Mouse (Mus musculus): ENCODE measurements around the gene Ube2f. TPM values are rescaled to one million over a fixed set of nuclear protein-coding genes. Genes with fewer than 3 reads are reported as not detected.

The Ube2f gene
- polyA plus RNA-seq, 1 experiment from 2014 or later: 71.6 TPM

DNA sequence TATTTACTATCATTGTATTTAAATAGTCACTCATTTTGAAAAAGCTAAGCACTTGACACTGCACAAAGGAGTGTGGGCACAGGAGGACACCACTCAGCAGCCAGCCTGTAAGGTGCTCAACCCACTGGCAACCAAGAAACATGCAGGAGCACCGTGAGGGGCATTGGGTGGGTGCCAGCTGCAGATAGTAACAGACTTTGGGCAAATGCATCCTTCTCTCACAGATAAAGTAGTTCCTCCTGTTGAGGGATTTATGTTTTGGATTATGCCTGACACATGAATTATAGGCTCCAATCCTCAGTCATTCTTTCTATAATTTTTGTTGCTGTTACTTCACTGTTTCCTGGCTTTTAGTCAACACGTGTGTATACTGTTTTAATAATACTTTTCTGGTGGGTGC, 27.4 kb downstream of the Ube2f start:
- H3K9ac ChIP-seq: no peak overlapping the region
- H3K36me3 ChIP-seq: peaks cover 87% of the 10 kb centered on the region
- no peaks in the 10 kb centered on the region for H3K9me3 ChIP-seq (replicated peaks)
- no peak for ATAC-seq
- no peak overlapping the region for H3K4me2 ChIP-seq
- H3K4me1 ChIP-seq: peaks cover 23% of the 10 kb centered on the region
- no peaks in the 10 kb centered on the region for H3K27me3 ChIP-seq (replicated peaks)
- H3K4me3 ChIP-seq: no peak overlapping the region
- peak overlapping the region; percentile 83; the same call in 1 of the 2 replicates for H3K27ac ChIP-seq
- 77% methylated on average over 2 of the region's 2 CpGs for WGBS (ENCODE audit: insufficient replicate concordance)

GRCm38 (mm10) chr1:91278410-91279119, 28.5 kb downstream of the Ube2f start:
- peaks cover 21% of the 10 kb centered on the region for H3K4me1 ChIP-seq
- H3K4me3 ChIP-seq: no peak overlapping the region
- H3K4me2 ChIP-seq: peak overlapping the region; percentile 28
- no peaks in the 10 kb centered on the region for H3K9me3 ChIP-seq (replicated peaks)
- WGBS (ENCODE audit: insufficient replicate concordance): 76% methylated on average over 3 of the region's 3 CpGs
- ATAC-seq: peak; percentile 92
- peak overlapping the region; percentile 83 for H3K27ac ChIP-seq
- H3K9ac ChIP-seq: no peak overlapping the region
- no peaks in the 10 kb centered on the region for H3K27me3 ChIP-seq (replicated peaks)
- H3K36me3 ChIP-seq: peaks cover 88% of the 10 kb centered on the region

DNA sequence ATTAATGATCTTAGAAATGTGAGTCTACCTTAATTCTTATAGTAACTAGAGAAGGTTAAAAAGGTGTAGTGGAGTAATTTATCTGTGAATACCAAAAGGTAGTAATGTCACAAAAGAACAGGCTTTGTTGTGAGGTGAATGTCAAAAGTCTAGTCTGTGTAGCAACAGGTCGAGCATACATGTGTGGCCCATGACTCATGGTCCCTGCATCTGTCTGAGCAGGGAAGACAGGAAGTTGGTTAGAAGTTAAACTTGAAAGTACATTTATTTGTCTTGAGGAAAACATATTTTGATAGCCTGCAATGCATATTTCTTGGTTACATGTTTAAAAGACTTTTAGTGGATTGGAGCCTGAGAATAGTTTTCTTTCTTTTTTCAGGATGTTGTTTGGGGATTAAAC, 29.0 kb downstream of the Ube2f start:
- H3K4me2 ChIP-seq: peak overlapping the region; percentile 28; the same call in 1 of the 2 replicates
- peaks cover 21% of the 10 kb centered on the region for H3K4me1 ChIP-seq
- no peak overlapping the region for H3K4me3 ChIP-seq
- H3K27ac ChIP-seq: peak overlapping the region; percentile 83
- peaks cover 91% of the 10 kb centered on the region for H3K36me3 ChIP-seq
- no peak for ATAC-seq
- H3K9me3 ChIP-seq (replicated peaks): no peaks in the 10 kb centered on the region
- 71% methylated on average over 1 of the region's 1 CpGs for WGBS (ENCODE audit: insufficient replicate concordance)
- no peak overlapping the region for H3K9ac ChIP-seq
- H3K27me3 ChIP-seq (replicated peaks): no peaks in the 10 kb centered on the region

DNA sequence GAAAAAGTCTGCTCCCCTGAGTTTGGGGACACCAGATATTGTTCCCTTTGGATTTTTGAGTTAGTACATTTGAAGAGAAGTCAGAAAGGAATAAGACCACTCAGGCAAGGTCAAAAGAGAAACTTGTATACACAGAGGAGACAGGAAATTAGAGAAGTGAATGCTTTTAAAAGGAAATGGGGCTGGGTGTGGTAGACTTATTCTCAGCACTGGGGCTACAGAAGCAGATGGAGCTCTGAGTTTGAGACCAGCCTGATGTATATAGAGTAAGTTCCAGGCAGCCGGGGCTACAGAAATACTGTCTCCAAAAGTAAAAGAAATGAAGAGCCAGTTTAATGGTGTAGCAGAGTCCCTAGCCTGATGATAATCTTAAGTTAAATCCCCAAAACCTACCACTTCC, 32.5 kb downstream of the Ube2f start:
- no peaks in the 10 kb centered on the region for H3K27me3 ChIP-seq (replicated peaks)
- WGBS (ENCODE audit: insufficient replicate concordance): 71% methylated on average over 1 of the region's 1 CpGs
- peaks cover 16% of the 10 kb centered on the region for H3K4me1 ChIP-seq
- no peak overlapping the region for H3K4me2 ChIP-seq
- no peaks in the 10 kb centered on the region for H3K9me3 ChIP-seq (replicated peaks)
- H3K4me3 ChIP-seq: no peak overlapping the region
- no peak overlapping the region for H3K9ac ChIP-seq
- no peak overlapping the region for H3K27ac ChIP-seq
- H3K36me3 ChIP-seq: peaks cover 89% of the 10 kb centered on the region
- ATAC-seq: no peak

DNA sequence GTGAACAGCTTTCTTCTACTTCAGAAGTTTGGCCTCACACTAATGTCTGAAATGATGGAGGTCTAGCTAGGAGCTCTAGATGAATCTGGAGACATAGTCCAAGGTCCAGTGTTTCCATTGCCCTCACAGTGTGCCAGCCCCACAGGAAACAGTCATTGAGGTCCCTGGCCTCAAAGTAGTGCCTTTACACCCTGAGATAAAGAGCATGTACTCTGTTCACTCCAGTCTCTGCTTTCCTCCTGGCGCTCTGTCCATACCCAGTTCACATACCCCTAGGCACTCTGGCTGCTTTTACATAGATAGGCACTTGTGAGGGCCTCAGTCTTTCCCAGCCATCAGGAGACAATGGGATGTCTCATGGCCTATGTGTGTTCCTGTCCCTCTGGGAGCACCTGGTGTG, 39.3 kb downstream of the Ube2f start:
- no peak for ATAC-seq
- Histone ChIP-seq H3K36me3 (peaks cover 81% of the 10 kb centered on the region), H3K4me3 (no peak overlapping the region), H3K4me2 (no peak overlapping the region), H3K9ac (no peak overlapping the region), H3K9me3 (replicated peaks) (no peaks in the 10 kb centered on the region), H3K4me1 (no peaks in the 10 kb centered on the region), H3K27ac (no peak overlapping the region), H3K27me3 (replicated peaks) (no peaks in the 10 kb centered on the region)
- WGBS (ENCODE audit: insufficient replicate concordance): 86% methylated on average over 1 of the region's 1 CpGs

GRCm38 (mm10) chr1:91292101-91292825, 42.2 kb downstream of the Ube2f start:
- H3K9ac ChIP-seq: no peak overlapping the region
- H3K4me2 ChIP-seq: no peak overlapping the region
- peaks cover 59% of the 10 kb centered on the region for H3K36me3 ChIP-seq
- no peaks in the 10 kb centered on the region for H3K27me3 ChIP-seq (replicated peaks)
- no peak overlapping the region for H3K27ac ChIP-seq
- no peak for ATAC-seq
- H3K4me3 ChIP-seq: no peak overlapping the region
- 87% methylated on average over 11 of the region's 11 CpGs for WGBS (ENCODE audit: insufficient replicate concordance)
- no peaks in the 10 kb centered on the region; the same call in 1 of the 2 replicates for H3K4me1 ChIP-seq
- no peaks in the 10 kb centered on the region for H3K9me3 ChIP-seq (replicated peaks)

DNA sequence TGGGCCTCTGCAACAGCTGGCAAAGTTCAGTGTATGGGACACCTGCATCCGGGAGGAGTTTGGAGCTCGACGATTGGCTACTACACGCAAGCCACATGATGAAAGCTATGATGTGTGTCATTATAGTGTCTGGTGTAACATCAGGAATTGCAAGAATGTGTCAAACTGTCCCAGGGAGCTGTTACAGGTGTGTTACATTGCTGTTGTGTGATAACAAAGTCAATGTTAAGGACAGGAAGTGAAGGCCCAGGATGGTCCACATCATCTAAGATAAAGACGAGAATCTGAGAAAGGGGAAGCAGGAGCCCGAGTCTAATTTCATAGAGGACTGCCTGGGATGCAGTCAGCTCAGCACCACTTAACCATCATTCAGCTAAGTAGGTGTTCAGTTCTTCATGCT, 45.4 kb downstream of the Ube2f start:
- H3K4me3 ChIP-seq: no peak overlapping the region
- ATAC-seq: no peak
- WGBS (ENCODE audit: insufficient replicate concordance): 66% methylated on average over 6 of the region's 6 CpGs
- H3K4me1 ChIP-seq: peaks cover 23% of the 10 kb centered on the region
- H3K27ac ChIP-seq: no peak overlapping the region
- H3K9ac ChIP-seq: no peak overlapping the region
- no peaks in the 10 kb centered on the region for H3K27me3 ChIP-seq (replicated peaks)
- peaks cover 32% of the 10 kb centered on the region for H3K36me3 ChIP-seq
- no peaks in the 10 kb centered on the region for H3K9me3 ChIP-seq (replicated peaks)
- no peak overlapping the region for H3K4me2 ChIP-seq

DNA sequence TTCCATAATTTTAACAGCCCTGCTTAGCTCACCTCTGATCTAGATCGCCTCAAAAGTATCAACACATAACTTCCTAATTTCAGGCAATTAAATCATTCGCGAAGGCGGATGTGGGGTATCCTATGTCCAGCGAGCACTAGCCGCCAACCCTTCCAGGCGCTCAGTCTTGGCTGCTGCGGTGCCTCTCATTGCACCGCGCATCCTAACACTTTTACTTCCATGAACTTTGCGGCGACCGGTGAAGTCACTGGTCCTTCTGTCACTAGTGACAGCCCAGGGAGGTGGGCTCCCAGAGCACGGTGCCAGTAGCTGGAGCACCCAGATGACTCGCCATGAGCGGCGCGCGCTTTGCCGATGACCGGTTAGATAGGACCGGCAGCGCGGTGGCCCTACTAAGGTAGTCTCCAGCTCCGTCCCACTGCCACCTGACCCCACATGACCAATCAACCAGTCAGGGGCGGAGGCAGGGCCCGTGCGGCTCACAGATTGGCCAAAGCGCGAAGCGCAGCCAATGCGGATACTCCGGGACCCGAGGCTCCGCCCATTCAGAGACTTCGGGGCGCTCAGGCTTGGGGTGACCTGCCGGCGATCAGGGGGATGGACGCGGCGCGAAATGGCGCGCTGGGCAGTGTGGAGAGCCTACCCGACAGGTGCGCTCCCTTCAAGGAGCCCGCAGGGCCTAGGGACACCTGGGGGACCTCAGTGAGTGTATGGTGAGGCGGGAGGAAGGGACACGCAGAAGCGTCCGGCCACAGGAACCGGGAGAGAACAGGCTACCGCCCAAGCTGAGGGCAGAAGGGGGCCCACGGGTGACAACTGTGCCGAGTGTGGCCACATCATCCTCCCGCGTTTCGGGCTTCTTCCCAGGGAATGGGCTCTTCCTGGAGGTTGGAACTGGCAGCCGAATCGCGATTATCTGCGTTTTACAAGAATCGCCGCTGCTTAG, 48.0 kb downstream of the Ube2f start, which contains the start of gene Scly:
TSS of gene Scly (plus strand) at position 540 of the 946 bp plus-strand sequence.
- peaks cover 36% of the 10 kb centered on the region for H3K36me3 ChIP-seq
- peak within 1 kb of the TSS; percentile 69 for H3K27ac ChIP-seq
- H3K9me3 ChIP-seq (replicated peaks): no peaks in the 10 kb centered on the region
- H3K4me1 ChIP-seq: peaks cover 45% of the 10 kb centered on the region
- H3K4me2 ChIP-seq: peak within 1 kb of the TSS; percentile 72
- peak; percentile 100 for ATAC-seq
- H3K4me3 ChIP-seq: peak within 1 kb of the TSS; percentile 84
- no peaks in the 10 kb centered on the region for H3K27me3 ChIP-seq (replicated peaks)
- H3K9ac ChIP-seq: peak within 1 kb of the TSS; percentile 86
- 1% methylated on average over 64 of the region's 65 CpGs for WGBS (ENCODE audit: insufficient replicate concordance)

GRCm38 (mm10) chr1:91299026-91299706, 49.1 kb downstream of the Ube2f start:
- ATAC-seq: no peak
- peaks cover 45% of the 10 kb centered on the region for H3K4me1 ChIP-seq
- peak overlapping the region; percentile 86 for H3K9ac ChIP-seq
- peak overlapping the region; percentile 72 for H3K4me2 ChIP-seq
- peaks cover 40% of the 10 kb centered on the region for H3K36me3 ChIP-seq
- peak overlapping the region; percentile 84 for H3K4me3 ChIP-seq
- WGBS (ENCODE audit: insufficient replicate concordance): 60% methylated on average over 13 of the region's 13 CpGs
- no peaks in the 10 kb centered on the region for H3K9me3 ChIP-seq (replicated peaks)
- H3K27me3 ChIP-seq (replicated peaks): no peaks in the 10 kb centered on the region
- H3K27ac ChIP-seq: peak overlapping the region; percentile 69

DNA sequence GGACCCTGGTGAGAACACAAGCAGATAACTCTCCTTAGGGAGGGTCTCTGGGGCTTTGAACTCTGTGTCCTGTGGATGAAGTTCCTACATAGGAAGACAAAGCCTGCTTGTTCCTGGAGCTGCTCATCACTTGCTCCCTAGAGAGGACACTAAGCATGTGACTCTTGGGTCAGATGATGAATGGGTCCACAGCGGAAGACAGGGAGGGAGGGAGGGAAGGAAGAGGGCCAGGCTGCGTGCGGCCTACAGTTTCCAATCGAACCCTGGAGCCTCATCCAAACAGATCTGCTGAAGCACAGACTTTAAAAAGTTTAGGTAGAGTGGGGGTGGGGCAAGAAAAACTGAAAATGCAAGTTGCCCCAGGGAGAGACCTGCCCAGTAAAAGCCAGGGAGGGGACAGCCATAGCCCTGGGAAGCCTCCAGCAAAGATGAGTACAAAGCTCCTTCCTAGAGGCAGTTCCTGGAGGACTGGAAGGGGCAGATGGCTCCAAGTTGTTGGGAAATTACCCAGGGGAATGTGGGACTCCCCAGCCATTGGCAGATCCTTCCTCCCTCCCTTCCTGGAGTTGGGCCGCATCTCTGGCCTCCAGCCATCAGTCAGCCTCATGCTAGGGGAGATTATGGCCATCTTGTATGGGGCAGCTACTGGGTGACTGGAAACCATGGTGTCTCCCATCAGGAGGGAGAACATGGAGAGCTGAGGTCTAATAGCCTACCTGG, 49.8 kb downstream of the Ube2f start:
- Histone ChIP-seq H3K27me3 (replicated peaks) (no peaks in the 10 kb centered on the region), H3K27ac (peak overlapping the region; percentile 69), H3K4me2 (peak overlapping the region; percentile 72), H3K4me1 (peaks cover 45% of the 10 kb centered on the region), H3K9me3 (replicated peaks) (no peaks in the 10 kb centered on the region), H3K4me3 (peak overlapping the region; percentile 84), H3K9ac (peak overlapping the region; percentile 86), H3K36me3 (peaks cover 46% of the 10 kb centered on the region)
- ATAC-seq: no peak
- WGBS (ENCODE audit: insufficient replicate concordance): 71% methylated on average over 5 of the region's 5 CpGs

All from liver, embryonic 12.5 days (tissue).